Mouse (Mus musculus) gastrocnemius, adult 2 months (tissue): ENCODE measurements around the gene Tas2r118. TPM values are rescaled to one million over a fixed set of nuclear protein-coding genes. Genes with fewer than 3 reads are reported as not detected.

Experiments used
- DNase-seq: peaks from one replicate; pipeline ENCODE4 v3.0.0; 2022
- H3K27ac ChIP-seq: fragments of 200-600 bp; 2 replicates; pipeline ENCODE4 v1.8.1; 2022; ENCODE audit warnings: mild to moderate bottlenecking
- H3K4me3 ChIP-seq: fragments of 200-600 bp; 2 replicates; pipeline ENCODE4 v1.8.1; 2022; ENCODE audit warnings: mild to moderate bottlenecking, moderate library complexity
- CTCF ChIP-seq: fragments of 200-600 bp; IDR thresholded peaks from 2 replicates; pipeline ENCODE4 v1.8.1; 2022; ENCODE audit warnings: antibody characterized with exemption, mild to moderate bottlenecking, moderate library complexity
- intact Hi-C: fragments of 180-260 bp; cut with DNase I; formaldehyde crosslinking; loops from one replicate; pipeline ENCODE4 v1.15.1; 2025
- long read RNA-seq, 2 experiments: library from polyadenylated mRNA; stranded (forward); transcript quantifications; one replicate each; pipeline ENCODE4 v2.0.0; 2021
- total RNA-seq, 2 experiments: library from RNA; stranded (reverse); gene quantifications; 2 replicates each; pipeline ENCODE4 v1.2.3; 2021

The Tas2r118 gene
- not detected for total RNA-seq
- long read RNA-seq, experiment 1 = 0 reads
- long read RNA-seq, experiment 2 = 0 reads

DNA sequence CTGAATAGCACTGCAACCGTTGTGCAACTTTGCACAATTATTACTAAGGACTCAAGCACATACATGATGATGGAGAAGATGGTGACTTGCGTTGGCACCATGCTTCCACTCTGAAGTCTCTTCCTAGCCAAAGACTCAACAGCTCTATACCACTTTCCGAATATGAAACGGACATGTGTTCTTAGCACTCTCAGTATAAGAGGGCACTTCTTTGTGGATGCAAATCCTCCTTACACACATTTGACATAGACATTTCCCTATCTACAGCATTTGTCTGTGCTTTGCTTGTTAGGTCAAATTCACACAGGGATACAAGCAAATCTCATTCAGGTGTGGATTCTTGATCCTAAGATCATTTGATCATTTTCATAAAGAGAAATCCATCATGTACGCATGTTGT is at the start of gene Tas2r118:
Gene Tas2r118, minus strand, starts transcription at position 101 of the 400 bp plus-strand sequence.
- H3K27ac ChIP-seq = no peak within 1 kb of the TSS
- intact Hi-C loops = no loop called here
- no peak for TF ChIP-seq CTCF
- no peak within 1 kb of the TSS for H3K4me3 ChIP-seq
- DNase-seq = no peak

DNA sequence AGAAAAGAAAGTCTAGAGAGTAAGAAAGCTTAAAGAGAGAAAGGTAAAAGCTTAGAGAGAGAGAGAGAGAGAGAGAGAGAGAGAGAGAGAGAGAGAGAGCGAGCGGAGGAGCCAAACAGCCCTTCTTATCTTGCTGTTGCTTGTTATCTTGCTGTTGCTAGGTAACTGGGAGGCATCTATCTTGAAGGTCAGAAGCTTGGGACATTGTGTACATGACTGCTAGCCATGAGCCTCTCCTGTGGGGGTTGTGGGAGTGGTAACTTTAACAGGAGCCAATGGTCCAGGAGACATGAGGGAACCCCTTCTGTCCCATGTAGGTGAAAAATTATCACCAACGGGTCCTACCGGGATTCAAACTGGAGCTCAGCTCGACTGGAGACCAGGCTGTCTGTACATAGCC is 48.5 kb upstream of the Tas2r118 start:
- intact Hi-C loops = no loop called here
- H3K27ac ChIP-seq = no peak overlapping the region
- DNase-seq = no peak
- no peak overlapping the region for H3K4me3 ChIP-seq
- TF ChIP-seq CTCF = no peak

DNA sequence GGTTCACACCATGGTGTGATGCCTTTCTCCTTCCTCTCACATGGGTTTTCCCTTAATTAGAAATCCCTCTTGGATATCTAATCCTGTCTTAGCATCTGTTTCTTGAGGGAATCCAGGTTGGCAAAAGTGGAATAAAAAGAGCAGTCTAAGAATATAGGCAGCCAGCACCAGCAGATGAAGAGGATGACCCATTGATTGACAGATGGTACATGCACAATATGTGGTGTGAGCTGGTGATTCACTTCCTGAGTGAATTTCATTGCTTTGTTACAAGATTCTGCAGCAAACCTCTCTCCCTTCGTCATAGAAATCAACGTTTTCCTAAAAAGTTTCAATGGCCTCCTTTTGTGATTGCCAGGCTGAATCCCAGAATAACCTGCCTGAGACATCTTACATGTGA is 23.4 kb upstream of the Tas2r118 start:
- intact Hi-C loops = no loop called here
- no peak for TF ChIP-seq CTCF
- Histone ChIP-seq H3K4me3 (no peak overlapping the region), H3K27ac (no peak overlapping the region)
- no peak for DNase-seq

DNA sequence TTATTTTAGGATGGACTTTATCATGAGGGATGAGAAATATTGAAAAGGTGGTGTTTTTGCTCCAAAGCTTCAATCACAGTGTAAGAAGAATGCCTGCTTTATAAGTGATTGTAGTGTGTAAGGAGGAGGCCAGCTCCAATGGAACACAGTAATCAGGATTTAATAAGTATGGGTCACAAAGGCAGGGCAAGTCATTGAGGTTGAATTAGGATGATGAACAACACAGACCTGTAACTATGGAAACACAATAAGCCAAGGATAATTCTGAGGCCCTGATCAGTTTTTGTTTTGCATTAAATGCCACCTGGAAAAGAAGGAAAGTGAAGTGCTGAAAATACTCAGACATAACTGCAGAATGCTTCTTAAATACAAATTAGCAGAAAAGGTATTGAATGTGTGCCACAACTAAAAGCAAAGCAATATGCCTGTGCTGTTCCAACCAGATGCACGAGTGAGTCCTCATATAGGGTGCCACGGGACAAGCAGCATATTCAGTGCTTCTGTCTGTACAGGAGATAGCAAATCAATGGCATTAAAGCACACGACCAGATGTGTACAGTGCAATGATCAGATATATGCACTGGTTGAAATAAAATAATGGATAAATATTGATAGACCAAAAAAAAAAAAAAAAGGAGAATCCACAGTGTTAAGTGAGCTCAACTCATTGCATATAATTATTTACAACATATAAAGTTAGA is 21.0 kb upstream of the Tas2r118 start:
- DNase-seq = no peak
- no peak overlapping the region for H3K27ac ChIP-seq
- H3K4me3 ChIP-seq = no peak overlapping the region
- intact Hi-C loops = no loop called here
- no peak for TF ChIP-seq CTCF

DNA sequence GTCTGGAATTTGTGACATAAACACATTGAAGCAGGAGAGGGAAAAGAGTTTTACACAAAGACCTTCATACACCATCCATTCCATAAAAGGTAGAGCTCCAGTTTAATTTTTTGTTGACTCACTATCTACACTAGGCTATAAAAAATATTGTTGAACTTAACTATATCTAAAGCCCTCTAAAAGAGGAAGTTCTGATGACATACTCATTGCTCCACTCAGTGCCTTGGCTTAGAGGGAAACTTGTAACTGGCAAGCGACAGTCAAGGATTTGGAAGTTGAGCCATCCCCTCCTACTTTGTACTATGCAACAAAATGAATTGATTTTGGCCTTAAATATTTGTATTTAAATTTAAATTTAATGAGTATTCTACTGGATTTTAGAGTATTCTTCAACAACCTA is 16.4 kb upstream of the Tas2r118 start:
- TF ChIP-seq CTCF = no peak
- Histone ChIP-seq H3K4me3 (no peak overlapping the region), H3K27ac (no peak overlapping the region)
- DNase-seq = no peak
- intact Hi-C loops = no loop called here

DNA sequence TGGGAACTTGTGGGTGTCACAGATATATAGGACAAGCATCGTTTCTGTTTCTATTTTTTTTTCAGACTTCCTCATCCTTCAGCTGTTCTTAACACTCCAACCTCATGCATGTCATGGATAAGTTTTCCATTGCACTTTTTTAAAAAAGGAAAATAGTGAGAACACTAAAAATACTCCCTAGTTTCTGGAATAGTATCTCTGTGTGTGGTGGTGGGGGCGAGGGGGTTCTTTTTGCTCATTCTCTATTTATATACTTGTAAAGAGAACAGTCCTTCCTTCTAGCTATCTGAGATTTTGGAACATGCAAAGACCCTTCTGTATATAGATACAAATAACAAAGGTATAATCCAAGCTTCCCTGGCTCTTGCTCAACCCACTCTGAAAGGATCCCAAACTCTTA is 2.9 kb downstream of the Tas2r118 start:
- no peak for DNase-seq
- Histone ChIP-seq H3K4me3 (no peak overlapping the region), H3K27ac (no peak overlapping the region)
- TF ChIP-seq CTCF = no peak
- intact Hi-C loops = no loop called here

DNA sequence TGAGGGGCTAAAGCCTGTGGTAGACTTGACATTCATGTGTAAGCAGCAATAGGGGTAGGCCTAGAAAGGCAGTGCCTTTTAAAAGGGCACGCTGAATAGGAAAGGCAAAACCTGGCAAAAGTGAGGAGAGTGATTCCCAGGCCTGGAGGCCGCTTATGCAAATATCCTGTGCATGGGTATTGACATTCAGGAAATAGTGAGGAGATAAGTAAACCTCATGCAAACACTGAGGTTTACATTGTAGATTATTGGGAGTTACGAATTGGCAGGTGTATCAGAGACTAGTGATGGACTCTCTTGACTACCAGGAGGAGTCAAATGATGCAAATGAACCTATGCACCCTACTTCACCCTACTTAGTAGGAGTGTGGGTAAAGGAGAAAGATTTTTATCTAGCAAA is 3.9 kb downstream of the Tas2r118 start:
- H3K27ac ChIP-seq = no peak overlapping the region
- no peak for TF ChIP-seq CTCF
- intact Hi-C loops = no loop called here
- H3K4me3 ChIP-seq = no peak overlapping the region
- no peak for DNase-seq

DNA sequence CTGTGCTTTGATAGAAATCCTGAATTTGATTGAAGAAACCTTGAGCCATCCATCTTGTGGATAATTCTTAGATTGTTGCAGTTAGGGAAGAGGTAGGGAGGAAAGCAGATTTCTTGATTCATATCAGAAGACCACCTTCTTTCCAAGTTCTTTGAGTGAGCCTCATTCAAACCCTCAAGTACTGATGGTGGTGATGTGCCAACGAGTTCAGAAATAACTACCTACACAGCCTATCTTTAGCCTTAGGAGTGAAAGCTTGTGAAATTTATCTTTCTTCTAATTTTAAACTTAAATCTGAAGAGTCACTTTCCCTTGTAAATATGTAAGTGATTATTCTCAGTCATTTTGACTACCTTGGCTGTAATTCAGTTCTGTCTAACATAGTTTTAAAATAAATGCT is 6.1 kb downstream of the Tas2r118 start:
- Histone ChIP-seq H3K4me3 (no peak overlapping the region), H3K27ac (no peak overlapping the region)
- intact Hi-C loops = no loop called here
- DNase-seq = no peak
- no peak for TF ChIP-seq CTCF

DNA sequence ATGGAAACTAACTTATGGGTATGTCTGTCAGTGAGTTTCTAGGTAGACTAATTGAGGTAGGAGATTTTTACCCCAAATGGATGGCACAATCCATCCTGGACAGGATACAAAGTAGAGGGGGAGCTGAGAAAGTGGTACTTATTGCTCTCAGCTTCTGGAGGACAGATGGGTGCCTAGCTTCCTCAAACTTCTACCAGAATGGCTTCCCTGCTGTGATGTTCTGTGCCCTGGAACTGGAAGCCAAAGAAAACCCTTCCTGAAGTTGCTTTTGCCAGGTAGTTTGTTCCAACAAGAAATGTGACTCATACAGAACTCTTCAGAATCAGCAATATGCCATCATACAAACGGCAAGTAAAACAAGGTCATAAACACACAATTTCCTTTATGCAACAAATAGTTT is 29.1 kb downstream of the Tas2r118 start:
- Histone ChIP-seq H3K4me3 (no peak overlapping the region), H3K27ac (no peak overlapping the region)
- no peak for DNase-seq
- intact Hi-C loops = no loop called here
- TF ChIP-seq CTCF = no peak

DNA sequence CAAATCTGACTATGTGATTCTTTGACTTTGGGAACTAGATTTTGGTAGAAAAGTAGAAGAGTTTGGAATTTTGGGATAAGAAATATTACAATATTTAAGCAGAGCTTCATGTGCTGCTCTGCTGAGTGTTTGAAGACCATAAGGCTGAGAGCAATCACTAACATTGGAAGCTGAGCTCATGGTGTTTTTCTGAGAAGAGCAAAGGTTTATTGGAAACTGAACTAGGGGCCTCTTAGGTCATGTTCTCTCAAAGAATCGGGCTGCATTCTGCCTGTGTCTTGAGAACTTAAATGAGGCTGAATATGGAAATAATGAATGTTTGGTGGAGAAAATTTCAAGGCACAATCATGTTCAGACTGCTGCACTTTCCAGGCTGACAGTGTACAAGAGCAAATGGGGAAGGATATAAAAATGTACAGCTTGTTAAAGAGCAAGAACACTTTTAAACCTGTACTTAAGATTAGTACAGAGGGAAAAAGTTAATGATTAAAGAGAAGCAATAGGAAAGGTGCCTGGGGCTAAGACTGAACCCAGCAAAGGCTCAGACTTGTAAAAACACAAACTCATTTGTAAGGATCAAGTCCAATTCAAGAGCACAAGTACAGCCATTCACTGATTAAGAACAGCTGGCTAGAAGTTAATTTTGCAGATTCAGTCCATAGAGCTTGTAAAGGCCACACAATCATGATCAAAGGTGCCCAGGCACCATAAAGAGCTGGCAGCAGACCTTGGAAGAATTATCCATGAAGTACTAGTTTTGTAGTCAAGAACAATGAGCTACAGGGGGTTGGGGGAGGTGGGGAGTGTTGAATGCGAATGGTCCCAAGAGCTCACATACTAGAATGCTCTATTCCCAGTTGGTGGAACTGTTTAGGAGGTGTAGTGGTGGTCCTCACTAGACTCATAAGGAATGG is 31.0 kb downstream of the Tas2r118 start:
- intact Hi-C loops = no loop called here
- DNase-seq = no peak
- Histone ChIP-seq H3K27ac (no peak overlapping the region), H3K4me3 (no peak overlapping the region)
- no peak for TF ChIP-seq CTCF

DNA sequence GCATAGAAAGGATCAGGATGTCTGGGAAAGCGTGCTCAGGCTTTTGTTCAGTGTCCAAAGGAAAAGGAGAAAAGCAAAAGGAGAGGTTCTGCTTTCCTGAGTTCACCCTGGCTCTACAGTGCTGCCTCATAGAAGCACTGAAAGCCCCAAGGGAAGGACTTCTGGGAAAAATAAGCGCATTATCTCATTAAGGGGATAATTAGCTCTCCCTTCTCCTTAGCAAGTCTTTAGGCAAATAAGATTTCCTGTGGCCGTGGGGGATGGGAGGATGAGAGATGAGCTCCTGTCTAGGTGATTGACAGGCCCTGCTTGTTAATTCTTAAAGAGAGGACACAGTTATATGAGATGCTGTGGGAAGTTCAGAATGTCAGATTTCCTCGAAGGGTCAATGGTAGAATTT is 33.4 kb downstream of the Tas2r118 start:
- Histone ChIP-seq H3K27ac (no peak overlapping the region), H3K4me3 (no peak overlapping the region)
- DNase-seq = no peak
- intact Hi-C loops = no loop called here
- TF ChIP-seq CTCF = no peak

DNA sequence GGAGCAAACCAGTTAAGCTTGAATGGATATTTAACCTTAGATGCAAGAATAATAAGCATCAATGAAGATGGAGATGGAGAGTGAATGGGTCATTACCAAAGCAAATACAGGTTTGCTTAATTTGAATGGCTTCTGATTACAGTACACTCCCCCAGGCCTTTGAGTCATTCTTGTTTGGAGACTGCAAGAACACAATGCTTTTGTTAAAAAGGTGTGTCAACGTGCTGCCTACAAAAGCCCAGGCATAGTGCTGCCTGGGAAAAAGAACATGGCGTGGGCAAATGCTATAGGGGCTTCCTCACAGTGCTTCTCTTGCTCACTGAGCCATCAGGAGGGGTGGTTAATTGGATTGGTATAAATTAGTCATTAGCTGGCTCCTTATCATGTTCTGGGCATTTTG is 46.1 kb downstream of the Tas2r118 start:
- intact Hi-C loops = no loop called here
- DNase-seq = no peak
- no peak overlapping the region for H3K27ac ChIP-seq
- no peak for TF ChIP-seq CTCF
- no peak overlapping the region for H3K4me3 ChIP-seq

Other genes starting within 250 kb of the Tas2r118 start
- gene Cadps2, start 130.6 kb downstream of the Tas2r118 start, total RNA-seq = under 1 TPM; 0.15 to 0.22 TPM
- under 1 TPM in 1 of 2 experiments, not detected in 1; 0.08 TPM for gene Slc13a1, start 198.0 kb upstream of the Tas2r118 start, total RNA-seq